Mouse (Mus musculus) v-Abl transformed pro-B cells (cell line): ENCODE data around the gene Tmem50a.

Experiments
- in situ Hi-C, 2 experiments: fragments of 400-800 bp; cut with MboI; formaldehyde crosslinking; loops; one replicate each; pipeline ENCODE4 v1.15.1; 2025; ENCODE audit not compliant: unreplicated experiment in 2 of 2

The Tmem50a gene

GRCm38 (mm10) chr4:134883808-134884207 is 31.0 kb downstream of the Tmem50a start:
- in situ Hi-C loops = no loop called here

- in situ Hi-C loops = no loop called here
Measured at GRCm38 (mm10) chr4:134883266-134883665, 31.6 kb downstream of the Tmem50a start.

GRCm38 (mm10) chr4:134880041-134880440 is 34.8 kb downstream of the Tmem50a start:
- in situ Hi-C loops = no loop called here

GRCm38 (mm10) chr4:134879410-134879981 is 35.3 kb downstream of the Tmem50a start:
- in situ Hi-C loops = loop anchor here (5.0 to 10.0 kb wide), 5 partner anchors 72 to 337 kb away; no protein-coding TSS in a partner anchor

- in situ Hi-C loops = loop anchor here (5.0 to 10.0 kb wide), 5 partner anchors 69 to 334 kb away; no protein-coding TSS in a partner anchor
Measured at GRCm38 (mm10) chr4:134876171-134876570, 38.7 kb downstream of the Tmem50a start.

GRCm38 (mm10) chr4:134871950-134872349 is 42.9 kb downstream of the Tmem50a start:
- in situ Hi-C loops = loop anchor here (10.0 kb wide), 2 partner anchors 147 to 327 kb away; no protein-coding TSS in a partner anchor

GRCm38 (mm10) chr4:134871477-134871876 is 43.3 kb downstream of the Tmem50a start:
- in situ Hi-C loops = loop anchor here (10.0 kb wide), 2 partner anchors 147 to 327 kb away; no protein-coding TSS in a partner anchor

GRCm38 (mm10) chr4:134869815-134870375 is 44.9 kb downstream of the Tmem50a start:
- in situ Hi-C loops = loop anchor here (10.0 kb wide), 2 partner anchors 145 to 325 kb away; no protein-coding TSS in a partner anchor

GRCm38 (mm10) chr4:134869068-134869730 is 45.6 kb downstream of the Tmem50a start:
- in situ Hi-C loops = no loop called here

GRCm38 (mm10) chr4:134868490-134868889 is 46.3 kb downstream of the Tmem50a start:
- in situ Hi-C loops = no loop called here

- in situ Hi-C loops = no loop called here
Measured at GRCm38 (mm10) chr4:134868065-134868464, 46.8 kb downstream of the Tmem50a start.

- in situ Hi-C loops = no loop called here
Measured at GRCm38 (mm10) chr4:134867661-134868060, 47.2 kb downstream of the Tmem50a start.

- in situ Hi-C loops = no loop called here
Measured at GRCm38 (mm10) chr4:134867213-134867612, 47.6 kb downstream of the Tmem50a start.

- in situ Hi-C loops = no loop called here
Measured at GRCm38 (mm10) chr4:134865789-134866188, 49.0 kb downstream of the Tmem50a start.

GRCm38 (mm10) chr4:134865340-134865739 is 49.5 kb downstream of the Tmem50a start:
- in situ Hi-C loops = no loop called here

- in situ Hi-C loops = no loop called here
Measured at GRCm38 (mm10) chr4:134863937-134864729, 50.7 kb downstream of the Tmem50a start, which contains the start of gene Rhd. TSS of gene Rhd (plus strand) at chr4:134864536.

- in situ Hi-C loops = no loop called here
Measured at GRCm38 (mm10) chr4:134862996-134863395, 51.8 kb downstream of the Tmem50a start.

GRCm38 (mm10) chr4:134861884-134862283 is 52.9 kb downstream of the Tmem50a start:
- in situ Hi-C loops = no loop called here

GRCm38 (mm10) chr4:134858494-134858893 is 56.3 kb downstream of the Tmem50a start:
- in situ Hi-C loops = no loop called here

- in situ Hi-C loops = no loop called here
Measured at GRCm38 (mm10) chr4:134856501-134856900, 58.3 kb downstream of the Tmem50a start.

GRCm38 (mm10) chr4:134856056-134856455 is 58.8 kb downstream of the Tmem50a start:
- in situ Hi-C loops = no loop called here
